Mouse (Mus musculus) embryo, embryonic 10.5 days (tissue): ENCODE measurements at regions not wholly inside any gene's neighbourhood (a gene's known extent, or its start where the extent isn't known, plus 50 kb on each side); places are given as distances from the start of the nearest gene placed in this dataset.

ENCODE experiments used
- DNase-seq: peaks from one replicate; pipeline ENCODE4 v3.0.0-alpha.2; 2015; ENCODE audit warnings: low spot score

DNA sequence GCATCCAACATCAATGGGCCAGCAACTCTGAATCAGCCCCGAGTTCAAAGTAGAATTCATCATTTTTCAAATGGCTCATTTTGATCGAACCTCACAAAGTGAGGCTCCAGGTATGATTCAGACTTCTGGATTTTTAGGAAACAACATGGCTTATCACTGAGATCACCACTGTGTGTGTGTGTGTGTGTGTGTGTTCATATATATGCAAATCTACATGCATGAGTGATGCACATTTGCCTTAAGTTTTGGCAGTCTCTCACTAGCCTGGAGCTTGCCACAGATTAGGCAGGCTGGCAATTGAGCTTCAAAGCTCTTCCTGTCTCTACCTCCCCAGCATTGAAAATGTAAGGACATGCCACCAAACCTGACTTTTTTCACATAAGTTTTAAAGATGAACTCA is 195.1 kb upstream of the Mindy3 start:
- DNase-seq = no peak

DNA sequence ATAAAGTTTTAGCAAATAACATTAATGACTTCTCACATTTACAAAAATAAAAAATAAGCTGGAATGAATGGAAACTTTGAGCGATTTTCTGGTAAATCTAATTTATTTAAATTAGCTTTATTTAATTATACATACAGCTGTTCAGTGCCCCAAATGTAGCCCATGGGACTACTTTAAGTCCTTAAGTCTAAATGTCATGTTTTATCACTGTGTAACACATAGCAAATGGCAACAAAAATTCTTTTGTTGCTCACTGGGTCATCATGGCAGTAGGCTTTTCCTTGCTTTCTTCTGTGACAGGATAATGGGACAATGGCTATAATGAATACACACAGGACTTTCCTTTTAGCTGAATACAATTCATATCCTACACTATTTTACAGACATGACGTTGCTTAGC is 194.6 kb upstream of the Mindy3 start:
- DNase-seq = no peak

DNA sequence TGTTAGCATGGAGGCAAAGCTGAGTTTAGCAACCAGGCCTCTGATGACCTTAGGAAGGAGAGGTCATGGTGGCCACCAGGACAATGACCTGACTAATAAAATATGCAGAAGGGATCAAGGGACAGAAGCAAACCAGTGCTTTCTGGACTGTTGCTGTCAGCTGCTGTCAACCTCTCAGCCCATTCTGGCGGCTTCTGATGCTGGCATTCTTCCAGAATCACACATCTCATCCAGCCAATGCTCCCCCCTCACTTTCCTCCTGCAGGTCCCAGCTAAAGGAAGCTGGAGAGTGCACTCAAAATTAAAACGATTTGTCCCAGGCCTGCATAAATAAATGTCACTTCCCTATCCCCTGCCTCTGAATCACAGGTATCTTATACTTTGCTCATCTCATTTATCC is 163.3 kb upstream of the Mindy3 start:
- no peak for DNase-seq

DNA sequence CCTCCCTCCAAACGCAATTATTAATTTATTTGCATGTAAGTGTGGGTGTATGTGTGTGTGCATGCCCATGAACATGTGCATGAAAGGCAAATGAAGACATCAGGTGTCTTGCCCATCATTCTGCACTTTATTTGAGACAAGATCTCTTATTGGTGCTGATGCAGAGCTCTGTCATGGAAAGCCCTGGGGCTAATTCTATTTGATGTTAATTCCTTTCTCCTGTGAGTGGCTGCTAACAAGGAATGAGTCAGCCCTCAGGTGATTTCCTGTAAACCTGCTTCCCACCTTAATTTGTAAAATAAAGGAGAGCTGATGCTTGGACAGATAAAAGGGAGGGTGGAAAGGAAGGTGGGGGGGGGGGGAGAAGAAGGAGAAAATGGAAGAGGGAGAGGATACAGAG is 138.5 kb upstream of the Mindy3 start:
- DNase-seq = no peak

DNA sequence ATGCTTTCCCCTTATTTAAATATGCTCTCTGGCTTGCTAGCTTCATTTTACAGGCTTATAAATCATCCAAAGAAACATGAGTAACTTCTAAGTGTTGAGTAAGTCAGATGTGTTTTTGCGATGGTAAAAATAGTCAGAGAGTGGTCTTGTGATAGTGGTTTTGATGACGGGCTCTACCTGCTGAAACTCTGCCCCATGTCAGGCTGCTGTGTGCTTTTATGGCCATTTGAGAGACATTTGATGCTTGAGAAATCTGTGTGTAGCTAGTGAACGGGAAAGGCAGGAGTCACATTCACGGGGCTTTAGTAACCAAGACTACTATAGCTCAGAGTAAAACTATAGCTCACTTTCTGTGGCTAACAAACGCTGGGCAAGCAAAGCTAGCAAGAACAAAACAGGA is 103.1 kb upstream of the Mindy3 start:
- no peak for DNase-seq

DNA sequence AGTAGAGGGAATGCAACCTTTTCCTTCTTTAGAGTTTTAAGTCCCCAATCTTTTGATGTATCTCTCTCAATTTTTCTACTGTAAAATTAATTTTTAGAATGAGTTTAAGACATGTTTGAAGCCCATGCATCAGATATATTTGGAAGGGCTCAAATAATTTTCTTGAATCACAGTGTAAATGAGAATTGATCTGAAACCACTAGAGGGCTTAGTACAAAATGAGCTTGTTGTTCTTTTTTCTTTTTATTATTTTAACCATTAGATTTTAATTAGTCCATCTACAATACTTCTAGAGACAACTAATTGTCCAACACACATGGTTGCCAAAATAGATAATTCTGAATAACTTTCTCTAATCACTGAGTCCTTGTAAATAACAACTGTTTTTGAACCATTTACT is 102.5 kb upstream of the Mindy3 start:
- DNase-seq = no peak

DNA sequence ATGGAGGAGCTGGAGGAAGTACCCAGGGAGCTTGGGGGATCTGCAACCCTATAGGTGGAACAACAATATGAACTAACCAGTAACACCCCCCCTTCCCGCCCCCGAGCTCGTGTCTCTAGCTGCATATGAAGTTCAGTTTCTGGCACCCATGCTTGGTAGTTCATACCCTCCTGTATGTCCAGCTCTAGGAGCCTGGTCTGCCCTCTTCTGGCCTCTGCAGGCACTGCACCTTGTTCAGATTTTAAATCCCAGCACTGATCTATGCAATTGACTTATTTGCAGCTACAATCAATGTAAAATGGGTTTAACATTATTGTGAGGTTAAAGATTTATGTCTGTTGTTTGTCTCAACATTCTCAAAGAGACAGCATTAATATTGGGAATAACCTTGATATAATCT is 73.1 kb upstream of the Mindy3 start:
- DNase-seq = peak; percentile 22

DNA sequence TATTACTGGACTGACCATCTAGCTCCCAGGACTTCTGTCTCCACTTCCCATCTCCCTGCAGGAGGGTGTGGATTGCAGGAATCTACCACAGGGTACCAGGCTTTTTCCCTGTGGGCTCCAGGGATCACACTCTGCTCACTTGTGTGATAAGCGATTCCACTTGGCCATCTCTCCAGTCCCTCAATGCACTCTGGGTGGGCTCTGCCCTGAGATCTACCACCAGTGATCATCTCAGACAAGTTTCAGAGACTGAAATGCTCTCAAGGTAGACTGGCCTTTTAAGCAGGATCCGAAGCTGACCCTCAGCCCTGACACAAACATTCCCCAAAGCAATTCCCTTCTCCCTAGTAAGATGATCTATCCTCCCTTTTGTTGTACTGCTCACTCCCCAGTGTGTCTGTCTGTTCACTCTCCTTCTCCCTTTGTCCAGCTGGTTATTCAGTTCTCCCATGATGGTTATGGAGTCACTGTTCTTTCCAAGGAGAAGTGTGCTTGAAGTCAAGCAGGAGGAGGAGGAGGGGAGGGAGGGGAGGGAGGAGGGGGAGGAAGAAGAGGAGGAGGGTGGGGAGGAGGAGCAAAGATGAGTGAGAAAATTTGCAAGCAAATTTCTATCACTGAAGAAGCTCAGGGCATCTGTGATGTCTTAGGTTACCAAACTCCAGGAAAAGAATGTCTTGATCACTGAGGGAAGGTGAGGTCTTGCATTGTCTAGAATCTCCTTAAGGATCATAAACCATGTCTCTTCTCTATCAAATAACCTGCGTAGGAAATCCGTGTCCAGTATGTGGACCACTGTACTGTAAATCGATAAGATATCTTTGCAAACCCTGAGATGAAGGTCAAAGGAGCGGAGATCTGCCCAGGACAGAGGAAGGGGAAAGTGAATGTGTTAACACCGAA is 50.4 kb upstream of the Mindy3 start:
- DNase-seq = no peak
